ENCODE assay signal across 20 mouse cellular contexts in genomic region chr10:78402301-78402922, GRCm38 (mm10). TPM values are rescaled to one million over a fixed set of nuclear protein-coding genes. Genes with fewer than 3 reads are reported as not detected.
DNase-seq lines count a peak whose midpoint lies in the region; ATAC-seq and TF ChIP-seq lines count a peak whose summit lies in the region.
"Had no signal": no experiment of that assay in that cellular context is flagged by ENCODE, and none has a peak within 500 bp of the region (broad histone marks: within the 10 kb centered on the region; RNA-seq: fewer than 3 reads in every experiment).

No protein-coding gene starts in this region.

- DNase-seq in liver, postnatal 0 days, result peak; percentile 10
- no peak for DNase-seq in liver, embryonic 11.5 days (ENCODE audit: low spot score)
- peak; percentile 16 for DNase-seq in urinary bladder, adult 2 months (ENCODE audit: low spot score)
- DNase-seq in urinary bladder, postnatal 36 days (ENCODE audit: low spot score in 2 of 2), result no peak
- no peak for DNase-seq in Patski (ENCODE audit: low read depth, low spot score)
- DNase-seq: adrenal gland, postnatal 10 days; cerebellum, adult 11 months; cerebellum, adult 9-11 months; cerebellum, postnatal 36 days; gastrocnemius, postnatal 36 days; heart, adult 2 months had no signal

- no peak for TF ChIP-seq CTCF in liver, postnatal 0 days (IDR thresholded peaks at IDR 0.05; ENCODE audit: low read depth)
- TF ChIP-seq CTCF in Patski (IDR thresholded peaks at IDR 0.05), result no peak

- H3K4me2 ChIP-seq in liver, postnatal 0 days (ENCODE audit: low read depth, low read length), result no peak overlapping the region
- H3K4me2 ChIP-seq in liver, embryonic 11.5 days, result no peak overlapping the region
- H3K4me2 ChIP-seq: embryonic facial prominence, embryonic 13.5 days; heart, embryonic 12.5 days; hindbrain, embryonic 14.5 days had no signal

- no peak overlapping the region for H3K27ac ChIP-seq in liver, postnatal 0 days (ENCODE audit: low read depth)
- no peak overlapping the region for H3K27ac ChIP-seq in liver, embryonic 11.5 days (ENCODE audit: low read depth, low read length)
- H3K27ac ChIP-seq: embryonic facial prominence, embryonic 13.5 days; heart, adult 2 months; hindbrain, embryonic 10.5 days; hindbrain, embryonic 14.5 days had no signal

- no peak for TF ChIP-seq EP300 in liver, postnatal 0 days (IDR thresholded peaks at IDR 0.05; ENCODE audit: low read depth)

- peaks cover 8% of the 10 kb centered on the region for H3K4me1 ChIP-seq in liver, postnatal 0 days (ENCODE audit: insufficient read depth)
- H3K4me1 ChIP-seq in liver, embryonic 11.5 days (replicated peaks; ENCODE audit: control insufficient read depth, insufficient read depth, low read length), result peaks cover 28% of the 10 kb centered on the region

- POLR2A ChIA-PET in Patski (lab: Charles Lee), result no interaction called here

- H3K36me3 ChIP-seq in liver, postnatal 0 days (replicated peaks; ENCODE audit: insufficient read depth, low read length), result peaks cover 67% of the 10 kb centered on the region
- peaks cover 73% of the 10 kb centered on the region for H3K36me3 ChIP-seq in liver, embryonic 11.5 days (ENCODE audit: control insufficient read depth, insufficient read depth, low read length)

- H3K27me3 ChIP-seq in liver, postnatal 0 days (ENCODE audit: insufficient read depth, low read length), result no peaks in the 10 kb centered on the region
- H3K27me3 ChIP-seq in liver, embryonic 11.5 days (replicated peaks; ENCODE audit: control insufficient read depth, insufficient read depth, low read length), result no peaks in the 10 kb centered on the region
- H3K27me3 ChIP-seq in Patski, result no peaks in the 10 kb centered on the region
- H3K27me3 ChIP-seq: embryonic facial prominence, embryonic 13.5 days; heart, embryonic 12.5 days had no signal

- no peak overlapping the region for H3K9ac ChIP-seq in liver, postnatal 0 days (replicated peaks)
- no peak overlapping the region for H3K9ac ChIP-seq in liver, embryonic 11.5 days (ENCODE audit: low read depth, low read length)
- H3K9ac ChIP-seq: embryonic facial prominence, embryonic 13.5 days; heart, embryonic 12.5 days; hindbrain, embryonic 14.5 days had no signal

- ATAC-seq in liver, postnatal 0 days, result no peak
- ATAC-seq in liver, embryonic 11.5 days (replicated peaks; ENCODE audit: low FRiP score), result no peak
- ATAC-seq in Patski, result peak; percentile 32
- no peak for ATAC-seq in erythroid progenitor cell, adult 5-6 weeks (replicated peaks; ENCODE audit: low FRiP score, poor library complexity, severe bottlenecking)
- no peak for ATAC-seq in megakaryocyte progenitor cell, adult 5-6 weeks (replicated peaks; ENCODE audit: poor library complexity)
- ATAC-seq: forebrain, embryonic 14.5 days; intestine, embryonic 16.5 days had no signal

- WGBS in liver, postnatal 0 days (ENCODE audit: insufficient replicate concordance), result 87% methylated on average over 14 of the region's 14 CpGs
- WGBS in liver, embryonic 11.5 days, result 92% methylated on average over 14 of the region's 14 CpGs

- CTCF ChIA-PET in Patski (lab: Charles Lee), result no interaction called here

- no peak overlapping the region for H3K4me3 ChIP-seq in liver, postnatal 0 days (ENCODE audit: low read depth, low read length)
- H3K4me3 ChIP-seq in liver, embryonic 11.5 days (ENCODE audit: low read depth, low read length), result no peak overlapping the region
- H3K4me3 ChIP-seq: embryonic facial prominence, embryonic 13.5 days; heart, adult 2 months; heart, embryonic 12.5 days; hindbrain, embryonic 10.5 days had no signal

- in situ Hi-C loops in Patski (cut with MboI; ENCODE audit: low pct_unique_long_range_greater_than_20kb), result no loop called here

- H3K9me3 ChIP-seq in liver, postnatal 0 days (ENCODE audit: low read length), result no peaks in the 10 kb centered on the region
- H3K9me3 ChIP-seq in liver, embryonic 11.5 days (ENCODE audit: control insufficient read depth, low read length), result no peaks in the 10 kb centered on the region
- H3K9me3 ChIP-seq: embryonic facial prominence, embryonic 13.5 days; heart, embryonic 12.5 days; hindbrain, embryonic 10.5 days had no signal

RNA-seq across cellular contexts. Expression of gene Rrp1, which starts 10.4 kb away (rescaled TPM):
- polyA plus RNA-seq in liver, postnatal 0 days (2015; fragmentation: Nextera tagmentation; extraction: Ambion mirVana), result 93.5 and 95.5 TPM in 2 replicates
- polyA plus RNA-seq in liver, embryonic 11.5 days (2014; fragmentation: Nextera tagmentation; extraction: Ambion mirVana), result 277 and 293 TPM in 2 replicates
- 149 and 195 TPM in 2 replicates for polyA plus RNA-seq in urinary bladder, adult 2 months (2012; rRNA removed)
- 297 TPM for polyA plus RNA-seq in Patski (2021)
- total RNA-seq in erythroid progenitor cell, adult 5-6 weeks (2015; ENCODE audit: low replicate concordance), result 23.1 and 56.2 TPM in 2 replicates
- 61.2 and 63.2 TPM in 2 replicates for total RNA-seq in erythroid progenitor cell, adult 5-6 weeks (2017; ENCODE audit: low replicate concordance)
- total RNA-seq in megakaryocyte progenitor cell, adult 5-6 weeks (2015), result 56.7 and 60.6 TPM in 2 replicates
- 336 and 416 TPM in 2 replicates for total RNA-seq in megakaryocyte progenitor cell, adult 5-6 weeks (2017)

RNA-seq across cellular contexts. Expression of gene Cstb, which starts 23.1 kb away (rescaled TPM):
- 177 and 187 TPM in 2 replicates for polyA plus RNA-seq in liver, postnatal 0 days (2015; fragmentation: Nextera tagmentation; extraction: Ambion mirVana)
- 134 and 148 TPM in 2 replicates for polyA plus RNA-seq in liver, embryonic 11.5 days (2014; fragmentation: Nextera tagmentation; extraction: Ambion mirVana)
- polyA plus RNA-seq in urinary bladder, adult 2 months (2012; rRNA removed), result 205 and 261 TPM in 2 replicates
- polyA plus RNA-seq in Patski (2021), result 418 TPM
- total RNA-seq in erythroid progenitor cell, adult 5-6 weeks (2015; ENCODE audit: low replicate concordance), result 14.3 TPM in 1 of 2 replicates, not detected in the other
- 6.7 TPM in 1 of 2 replicates, not detected in the other for total RNA-seq in erythroid progenitor cell, adult 5-6 weeks (2017; ENCODE audit: low replicate concordance)
- 48.9 and 56.0 TPM in 2 replicates for total RNA-seq in megakaryocyte progenitor cell, adult 5-6 weeks (2015)
- total RNA-seq in megakaryocyte progenitor cell, adult 5-6 weeks (2017), result 41.9 and 51.4 TPM in 2 replicates

RNA-seq across cellular contexts. Expression of gene Agpat3, which starts 50.1 kb away (rescaled TPM):
- polyA plus RNA-seq in liver, postnatal 0 days (2015; fragmentation: Nextera tagmentation; extraction: Ambion mirVana), result 154 and 171 TPM in 2 replicates
- 28.7 and 32.8 TPM in 2 replicates for polyA plus RNA-seq in liver, embryonic 11.5 days (2014; fragmentation: Nextera tagmentation; extraction: Ambion mirVana)
- polyA plus RNA-seq in urinary bladder, adult 2 months (2012; rRNA removed), result 75.1 and 81.3 TPM in 2 replicates
- polyA plus RNA-seq in Patski (2021), result 98.9 TPM
- total RNA-seq in erythroid progenitor cell, adult 5-6 weeks (2015; ENCODE audit: low replicate concordance), result 16.6 and 24.7 TPM in 2 replicates
- total RNA-seq in erythroid progenitor cell, adult 5-6 weeks (2017; ENCODE audit: low replicate concordance), result 10.5 and 14.0 TPM in 2 replicates
- total RNA-seq in megakaryocyte progenitor cell, adult 5-6 weeks (2015), result 2.7 and 3.1 TPM in 2 replicates
- 1.8 and 4.1 TPM in 2 replicates for total RNA-seq in megakaryocyte progenitor cell, adult 5-6 weeks (2017)
- total RNA-seq: MEL had no signal

Comparison
In these comparisons a context has a peak if more than half of its experiments do, and no peak if none do; other contexts are left out.
1. DNase-seq: peak in liver, postnatal 0 days (single experiment) and urinary bladder, adult 2 months (single experiment); none in liver, embryonic 11.5 days (single experiment), urinary bladder, postnatal 36 days (0 of 2) and Patski (single experiment).